Mouse (Mus musculus): ENCODE results near the gene Tubb2b. TPM values are rescaled to one million over a fixed set of nuclear protein-coding genes. Genes with fewer than 3 reads are reported as not detected.

The Tubb2b gene
- total RNA-seq, 1 experiment: 139 TPM

DNA sequence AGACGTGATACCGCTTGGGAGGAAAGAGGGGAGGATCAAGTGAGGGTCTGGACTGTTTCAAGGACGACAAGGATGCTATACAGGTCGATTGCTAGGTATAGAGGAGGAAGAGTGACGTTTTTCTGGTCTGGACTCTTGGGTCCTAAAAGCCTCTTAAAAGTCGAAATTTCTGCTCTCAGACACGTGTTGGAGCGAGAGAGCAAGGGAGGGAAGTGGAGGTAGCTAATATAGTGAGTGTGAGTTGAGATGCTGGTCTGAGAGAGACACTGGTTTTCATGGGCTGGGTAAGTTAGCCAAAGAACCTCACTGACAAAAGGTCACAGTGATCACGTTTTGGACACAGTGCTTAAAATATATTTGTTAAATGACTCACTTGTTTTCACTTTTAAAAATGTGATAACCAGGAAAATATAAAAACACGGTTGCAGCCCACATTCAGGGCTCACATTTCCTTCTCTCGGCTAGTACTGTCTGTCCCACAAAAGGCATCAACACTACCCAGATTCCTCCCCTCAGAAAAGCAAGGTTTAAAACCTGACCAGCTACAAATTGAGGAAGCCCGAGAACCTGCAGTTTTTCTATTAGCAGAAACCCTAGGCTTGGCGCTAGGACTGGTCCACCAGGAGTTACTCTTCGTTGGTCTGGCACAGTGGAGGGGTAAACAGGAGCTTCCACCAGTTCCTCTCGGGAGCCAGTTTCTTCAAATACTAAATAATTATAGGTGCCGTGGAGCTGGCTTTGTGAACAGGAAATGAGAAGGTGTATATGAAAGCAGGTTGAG lies 51.6 kb downstream of the Tubb2b start:
- H3K9ac ChIP-seq (ENCODE audit: insufficient read depth, low read depth, low read length, poor library complexity, severe bottlenecking): no peak overlapping the region
- H3K36me3 ChIP-seq (ENCODE audit: control insufficient read depth, insufficient read depth, low read length, poor library complexity, severe bottlenecking): no peaks in the 10 kb centered on the region
- DNase-seq (ENCODE audit: low read depth, low spot score): no peak
- H3K9me3 ChIP-seq (ENCODE audit: control insufficient read depth, insufficient read depth, low read depth, low read length): no peaks in the 10 kb centered on the region
- no peak overlapping the region for H3K27ac ChIP-seq (ENCODE audit: insufficient read depth, low read depth, low read length, poor library complexity, severe bottlenecking)
- peaks cover under 1 to 7% of the 10 kb centered on the region in 2 experiments for H3K4me1 ChIP-seq (ENCODE audit: control insufficient read depth in 2 of 2, insufficient read depth in 2 of 2, low read length in 2 of 2, poor library complexity in 1 of 2)
- peak overlapping the region in 1 of 2 experiments; percentile 78; a peak in 3 of 4 replicates for H3K4me3 ChIP-seq (ENCODE audit: insufficient read depth in 1 of 2, low read depth in 1 of 2, low read length in 2 of 2, poor library complexity in 1 of 2, severe bottlenecking in 1 of 2)
- in situ Hi-C loops (cut with MboI; ENCODE audit: low sequenced_read_pairs in 2 of 2, unreplicated experiment in 2 of 2): no loop called here
- TF ChIP-seq HCFC1 (IDR thresholded peaks at IDR 0.05; ENCODE audit: borderline replicate concordance, insufficient read depth, low read length) (no peak), ZNF384 (IDR thresholded peaks at IDR 0.05; ENCODE audit: low read depth, low read length) (no peak), ZC3H11A (IDR thresholded peaks at IDR 0.05; ENCODE audit: borderline replicate concordance, low read depth, low read length) (no peak), CHD2 (IDR thresholded peaks at IDR 0.05; ENCODE audit: low read depth, low read length) (no peak), MAFK (IDR thresholded peaks at IDR 0.05; ENCODE audit: insufficient read depth, low read depth, low read length) (no peak)

DNA sequence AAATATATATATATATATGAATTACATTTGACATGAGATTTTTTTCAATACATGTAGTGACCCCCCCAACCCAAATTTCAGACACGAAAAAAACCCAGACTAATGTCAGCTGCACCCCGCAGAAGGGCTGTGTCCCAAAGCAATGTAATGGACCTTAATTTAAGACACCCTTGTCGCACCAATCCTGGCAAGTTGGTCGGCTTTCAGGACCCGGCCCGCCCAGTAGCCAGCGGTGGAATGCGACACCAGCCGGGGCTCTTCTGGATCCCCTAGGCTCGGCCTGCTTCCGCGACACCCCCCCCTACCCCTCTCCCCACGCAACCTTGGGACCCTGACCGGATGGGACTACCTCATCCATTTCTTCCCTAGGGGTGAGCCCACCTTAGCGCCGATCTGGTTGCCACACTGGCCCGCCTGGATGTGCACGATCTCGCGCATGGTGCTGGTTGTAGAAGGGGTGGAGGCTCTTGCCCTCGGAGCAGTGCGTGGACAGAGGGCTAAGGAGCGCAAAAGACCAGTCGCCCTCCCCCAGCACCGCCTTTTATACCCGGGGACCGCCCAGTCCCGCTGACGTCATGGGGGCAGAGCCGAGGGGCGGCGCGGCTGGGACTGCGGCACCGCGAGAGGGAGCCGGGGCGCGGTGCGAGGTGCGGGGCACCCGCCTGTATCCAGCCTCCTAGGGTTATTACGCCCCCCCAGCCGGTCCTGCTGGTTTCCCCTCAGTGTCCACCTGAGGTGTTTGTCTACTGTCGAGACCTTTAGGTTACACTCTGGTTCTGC lies 52.6 kb downstream of the Tubb2b start, which contains the start of gene Tubb2a:
TSS of gene Tubb2a (minus strand) at position 516 of the 780 bp plus-strand sequence.
- H3K4me3 ChIP-seq (ENCODE audit: insufficient read depth in 1 of 2, low read depth in 1 of 2, low read length in 2 of 2, poor library complexity in 1 of 2, severe bottlenecking in 1 of 2): peak within 1 kb of the TSS; percentile 72 to 78
- TF ChIP-seq CHD2 (IDR thresholded peaks at IDR 0.05; ENCODE audit: low read depth, low read length): no peak
- TF ChIP-seq ZC3H11A (IDR thresholded peaks at IDR 0.05; ENCODE audit: borderline replicate concordance, low read depth, low read length): no peak
- no peak for TF ChIP-seq MAFK (IDR thresholded peaks at IDR 0.05; ENCODE audit: insufficient read depth, low read depth, low read length)
- no peak for TF ChIP-seq HCFC1 (IDR thresholded peaks at IDR 0.05; ENCODE audit: borderline replicate concordance, insufficient read depth, low read length)
- TF ChIP-seq ZNF384 (IDR thresholded peaks at IDR 0.05; ENCODE audit: low read depth, low read length): no peak
- H3K27ac ChIP-seq (ENCODE audit: insufficient read depth, low read depth, low read length, poor library complexity, severe bottlenecking): no peak within 1 kb of the TSS
- peak within 1 kb of the TSS; percentile 63 for H3K9ac ChIP-seq (ENCODE audit: insufficient read depth, low read depth, low read length, poor library complexity, severe bottlenecking)
- DNase-seq (ENCODE audit: low read depth, low spot score): peak; percentile 61
- H3K4me1 ChIP-seq (ENCODE audit: control insufficient read depth in 2 of 2, insufficient read depth in 2 of 2, low read length in 2 of 2, poor library complexity in 1 of 2): peaks cover 0 to 6% of the 10 kb centered on the region in 2 experiments; a peak in 3 of 4 replicates
- no peaks in the 10 kb centered on the region for H3K9me3 ChIP-seq (ENCODE audit: control insufficient read depth, insufficient read depth, low read depth, low read length)
- in situ Hi-C loops (cut with MboI; ENCODE audit: low sequenced_read_pairs in 2 of 2, unreplicated experiment in 2 of 2): no loop called here
- no peaks in the 10 kb centered on the region for H3K36me3 ChIP-seq (ENCODE audit: control insufficient read depth, insufficient read depth, low read length, poor library complexity, severe bottlenecking)

Other genes with a start within 250 kb of the Tubb2b start
- 3.7 and 7.1 TPM in 2 replicates for gene Serpinb6c, start 224.8 kb downstream of the Tubb2b start, total RNA-seq (2012; rRNA removed)
- 12.2 and 15.0 TPM in 2 replicates for gene Nqo2, start 165.8 kb downstream of the Tubb2b start, total RNA-seq (2012; rRNA removed)
- gene Ripk1, start 128.1 kb downstream of the Tubb2b start, total RNA-seq (2012; rRNA removed): 7.7 and 10.0 TPM in 2 replicates
- 41.7 and 57.2 TPM in 2 replicates for gene Serpinb6a, start 127.7 kb downstream of the Tubb2b start, total RNA-seq (2012; rRNA removed)
- 9.6 and 10.5 TPM in 2 replicates for gene Bphl, start 92.9 kb downstream of the Tubb2b start, total RNA-seq (2012; rRNA removed)
- 35.6 and 62.2 TPM in 2 replicates for gene Tubb2a, start 52.5 kb downstream of the Tubb2b start, total RNA-seq (2012; rRNA removed)
- 80.1 and 99.8 TPM in 2 replicates for gene Psmg4, start 32.5 kb upstream of the Tubb2b start, total RNA-seq (2012; rRNA removed)
- gene Slc22a23, start 214.7 kb upstream of the Tubb2b start, total RNA-seq (2012; rRNA removed): 5.1 and 5.9 TPM in 2 replicates